Mouse (Mus musculus): ENCODE data around the gene Gm10961.

DNA sequence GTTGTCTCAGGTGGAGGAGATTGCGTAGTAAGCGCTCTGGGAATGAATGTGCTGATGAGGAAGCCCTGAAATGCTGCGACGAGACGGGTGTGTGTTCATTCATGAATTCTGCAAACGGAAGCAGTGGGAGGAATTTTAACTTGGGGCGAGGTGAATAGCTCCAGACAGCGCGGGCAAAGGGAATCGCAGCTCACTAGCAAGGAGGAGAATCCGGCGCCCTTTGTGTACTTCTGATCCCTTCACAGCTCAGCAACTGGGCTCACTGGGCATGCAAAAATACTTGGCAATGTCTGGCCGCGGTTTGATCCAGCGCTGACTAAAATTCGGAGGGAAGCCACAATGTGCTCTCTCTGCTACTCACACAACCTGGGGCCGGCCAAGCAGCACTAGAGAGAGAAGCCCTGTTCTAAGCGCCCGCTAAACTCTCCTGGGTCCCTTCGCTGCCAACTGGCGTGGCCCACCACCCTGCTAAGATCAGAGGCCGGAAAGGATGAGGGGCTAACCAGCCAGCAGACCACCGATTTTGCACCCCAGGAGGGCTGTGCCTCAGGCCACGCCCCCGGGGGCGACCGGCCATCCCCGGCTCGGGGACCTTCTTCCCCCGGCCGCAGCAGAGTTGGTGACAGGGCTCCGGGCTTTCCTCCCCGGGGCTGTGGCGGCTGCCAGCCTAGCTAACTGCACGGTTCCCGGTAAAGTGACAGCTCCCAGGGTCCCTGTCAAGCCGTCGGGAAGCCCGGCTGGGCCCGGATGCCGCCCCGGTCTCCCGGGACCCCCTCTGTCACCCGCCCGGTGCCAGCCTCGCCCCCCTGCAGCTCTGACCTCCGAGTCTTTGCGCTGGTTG is at the start of gene Gm10961:
- TF ChIP-seq CTCF (IDR thresholded peaks at IDR 0.05; ENCODE audit: insufficient read depth, low read length) (no peak), POLR2A (IDR thresholded peaks at IDR 0.05; ENCODE audit: borderline replicate concordance, extremely low read depth, low read depth, low read length) (no peak)

All from lung, adult 2 months (tissue).